Comparison of ENCODE assay signal across 10 mouse cellular contexts in the genomic region with DNA sequence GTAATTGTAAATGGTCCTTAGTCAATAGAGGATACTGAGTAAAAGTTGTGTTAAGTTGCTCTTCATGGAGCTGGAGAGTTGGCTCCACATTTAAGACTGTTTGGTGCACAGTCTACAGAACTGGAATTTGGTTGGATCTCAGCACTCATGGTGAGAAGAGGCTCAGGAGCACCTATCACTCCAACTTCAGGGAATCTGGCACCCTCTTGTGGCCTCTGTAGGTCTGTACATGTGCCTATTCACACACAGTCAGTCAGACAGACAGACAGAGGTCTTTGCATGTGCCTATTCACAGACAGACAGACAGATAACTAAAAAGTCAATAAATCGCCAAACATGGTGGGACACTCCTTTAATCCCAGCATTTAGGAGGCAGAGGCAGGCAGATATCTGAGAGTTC. TPM values are rescaled to one million over a fixed set of nuclear protein-coding genes. Genes with fewer than 3 reads are reported as not detected.
DNase-seq lines count a peak whose midpoint lies in the region; ATAC-seq and TF ChIP-seq lines count a peak whose summit lies in the region.
"Had no signal": no experiment of that assay in that cellular context is flagged by ENCODE, and none has a peak within 500 bp of the region (broad histone marks: within the 10 kb centered on the region; RNA-seq: fewer than 3 reads in every experiment).

No protein-coding gene starts in this region.

- 31% methylated on average over 1 of the region's 1 CpGs for WGBS in limb, embryonic 11.5 days
- WGBS in limb, embryonic 10.5 days = 37% methylated on average over 1 of the region's 1 CpGs
- WGBS in limb, embryonic 14.5 days = 41% methylated on average over 1 of the region's 1 CpGs

- peak; percentile 65 for DNase-seq in adrenal gland, postnatal 10 days
- no peak for DNase-seq in adrenal gland, adult 18-20 months (ENCODE audit: low spot score in 2 of 2)
- DNase-seq in limb, embryonic 11.5 days (ENCODE audit: low spot score) = peak; percentile 36
- DNase-seq in limb, embryonic 10.5 days (ENCODE audit: low spot score) = no peak
- DNase-seq in adrenal gland, postnatal 36 days = peak; percentile 62 to 68
- peak; percentile 12 for DNase-seq in limb, embryonic 14.5 days (ENCODE audit: low spot score)
- DNase-seq in thymus, postnatal 25 days = peak; percentile 63
- no peak for DNase-seq in right cerebral cortex, postnatal 4 days

- H3K4me2 ChIP-seq in limb, embryonic 11.5 days (ENCODE audit: low read depth, severe bottlenecking) = no peak overlapping the region
- no peak overlapping the region for H3K4me2 ChIP-seq in limb, embryonic 14.5 days (replicated peaks; ENCODE audit: low read depth, low read length, severe bottlenecking)
- H3K4me2 ChIP-seq: hindbrain, embryonic 15.5 days; neural tube, embryonic 13.5 days had no signal

- no peak overlapping the region for H3K4me3 ChIP-seq in limb, embryonic 11.5 days (ENCODE audit: low read depth, low read length)
- H3K4me3 ChIP-seq in limb, embryonic 10.5 days = no peak overlapping the region
- no peak overlapping the region for H3K4me3 ChIP-seq in limb, embryonic 14.5 days (replicated peaks; ENCODE audit: low read length)
- H3K4me3 ChIP-seq: hindbrain, embryonic 15.5 days; neural tube, embryonic 13.5 days had no signal

- no peaks in the 10 kb centered on the region for H3K9me3 ChIP-seq in limb, embryonic 11.5 days (ENCODE audit: control insufficient read depth, low read length)
- H3K9me3 ChIP-seq in limb, embryonic 10.5 days (replicated peaks) = no peaks in the 10 kb centered on the region
- no peaks in the 10 kb centered on the region; the same call in 1 of the 2 replicates for H3K9me3 ChIP-seq in limb, embryonic 14.5 days (ENCODE audit: control insufficient read depth, low read length)
- H3K9me3 ChIP-seq: hindbrain, embryonic 15.5 days; neural tube, embryonic 13.5 days had no signal

- no peak overlapping the region for H3K9ac ChIP-seq in limb, embryonic 11.5 days (ENCODE audit: low read length)
- no peak overlapping the region for H3K9ac ChIP-seq in limb, embryonic 14.5 days (ENCODE audit: low read depth, low read length, severe bottlenecking)
- H3K9ac ChIP-seq: hindbrain, embryonic 15.5 days; neural tube, embryonic 13.5 days had no signal

- no peak for ATAC-seq in limb, embryonic 11.5 days (ENCODE audit: insufficient number of reproducible peaks, low FRiP score, low TSS enrichment, low read depth)
- ATAC-seq in limb, embryonic 14.5 days (ENCODE audit: low FRiP score, low read depth) = no peak

- no peak overlapping the region for H3K27ac ChIP-seq in limb, embryonic 11.5 days (replicated peaks; ENCODE audit: low read depth, low read length)
- no peak overlapping the region for H3K27ac ChIP-seq in limb, embryonic 10.5 days
- no peak overlapping the region for H3K27ac ChIP-seq in limb, embryonic 14.5 days (replicated peaks; ENCODE audit: low read depth, low read length)
- H3K27ac ChIP-seq: hindbrain, embryonic 15.5 days; neural tube, embryonic 13.5 days had no signal

- H3K27me3 ChIP-seq in limb, embryonic 11.5 days (ENCODE audit: control insufficient read depth, insufficient read depth, low read length) = no peaks in the 10 kb centered on the region
- H3K27me3 ChIP-seq in limb, embryonic 10.5 days (ENCODE audit: low read depth, poor library complexity, severe bottlenecking) = no peaks in the 10 kb centered on the region; the same call in 1 of the 2 replicates
- no peaks in the 10 kb centered on the region for H3K27me3 ChIP-seq in limb, embryonic 14.5 days (ENCODE audit: control insufficient read depth, insufficient read depth, low read length)
- H3K27me3 ChIP-seq: hindbrain, embryonic 15.5 days; neural tube, embryonic 13.5 days had no signal

- H3K36me3 ChIP-seq in limb, embryonic 11.5 days (ENCODE audit: control insufficient read depth, insufficient read depth, low read length) = no peaks in the 10 kb centered on the region
- H3K36me3 ChIP-seq in limb, embryonic 10.5 days = no peaks in the 10 kb centered on the region
- no peaks in the 10 kb centered on the region for H3K36me3 ChIP-seq in limb, embryonic 14.5 days (ENCODE audit: control insufficient read depth, insufficient read depth, low read length)
- H3K36me3 ChIP-seq: hindbrain, embryonic 15.5 days; neural tube, embryonic 13.5 days had no signal

- H3K4me1 ChIP-seq in limb, embryonic 11.5 days (ENCODE audit: control insufficient read depth, insufficient read depth, low read length) = no peaks in the 10 kb centered on the region
- H3K4me1 ChIP-seq in limb, embryonic 10.5 days = no peaks in the 10 kb centered on the region
- no peaks in the 10 kb centered on the region for H3K4me1 ChIP-seq in limb, embryonic 14.5 days (ENCODE audit: control insufficient read depth, insufficient read depth, low read length)
- H3K4me1 ChIP-seq: hindbrain, embryonic 15.5 days; neural tube, embryonic 13.5 days had no signal

- TF ChIP-seq POLR2A in limb, embryonic 14.5 days (IDR thresholded peaks at IDR 0.05; ENCODE audit: borderline replicate concordance, extremely low read depth, insufficient read depth, insufficient read length) = no peak

RNA-seq across cellular contexts. Expression of gene Apol8, which starts 6.3 kb away (rescaled TPM):
- total RNA-seq in adrenal gland, postnatal 10 days (2021) = under 1 TPM; 0.39 to 0.88 TPM
- not detected for total RNA-seq in adrenal gland, adult 18-20 months (2021)
- polyA plus RNA-seq in limb, embryonic 11.5 days (2014; fragmentation: Nextera tagmentation; extraction: Ambion mirVana) = not detected in 2 replicates
- 0.20 TPM in 1 of 2 replicates, not detected in the other for polyA plus RNA-seq in limb, embryonic 10.5 days (2016; fragmentation: Nextera tagmentation; extraction: Ambion mirVana)
- not detected for total RNA-seq in adrenal gland, postnatal 36 days (2021)
- polyA plus RNA-seq in limb, embryonic 14.5 days (2012; rRNA removed) = 0.14 and 0.19 TPM in 2 replicates
- polyA plus RNA-seq in limb, embryonic 14.5 days (2014; fragmentation: Nextera tagmentation; extraction: Ambion mirVana) = not detected in 2 replicates
- polyA plus RNA-seq: neural tube, embryonic 13.5 days had no signal

RNA-seq across cellular contexts. Expression of gene Apol9b, which starts 21.6 kb away (rescaled TPM):
- total RNA-seq in adrenal gland, postnatal 10 days (2021) = under 1 TPM; 0.30 to 0.42 TPM
- 1 to 10 TPM in 1 of 2 experiments, under 1 TPM in 1; 0.66 to 1.6 TPM for total RNA-seq in adrenal gland, adult 18-20 months (2021)
- not detected in 2 replicates for polyA plus RNA-seq in limb, embryonic 11.5 days (2014; fragmentation: Nextera tagmentation; extraction: Ambion mirVana)
- polyA plus RNA-seq in limb, embryonic 10.5 days (2016; fragmentation: Nextera tagmentation; extraction: Ambion mirVana) = not detected in 2 replicates
- total RNA-seq in adrenal gland, postnatal 36 days (2021) = 1 to 10 TPM; 1.1 to 1.2 TPM
- polyA plus RNA-seq in limb, embryonic 14.5 days (2012; rRNA removed) = 0.09 and 0.22 TPM in 2 replicates
- 0.12 TPM in 1 of 2 replicates, not detected in the other for polyA plus RNA-seq in limb, embryonic 14.5 days (2014; fragmentation: Nextera tagmentation; extraction: Ambion mirVana)
- polyA plus RNA-seq: hindbrain, embryonic 15.5 days had no signal

RNA-seq across cellular contexts. Expression of gene Apol7e, which starts 51.8 kb away (rescaled TPM):
- total RNA-seq in adrenal gland, postnatal 10 days (2021) = under 1 TPM; 0.18 to 0.48 TPM
- total RNA-seq in adrenal gland, adult 18-20 months (2021) = under 1 TPM in 1 of 2 experiments, not detected in 1; 0.19 TPM
- polyA plus RNA-seq in limb, embryonic 11.5 days (2014; fragmentation: Nextera tagmentation; extraction: Ambion mirVana) = not detected in 2 replicates
- not detected in 2 replicates for polyA plus RNA-seq in limb, embryonic 10.5 days (2016; fragmentation: Nextera tagmentation; extraction: Ambion mirVana)
- not detected for total RNA-seq in adrenal gland, postnatal 36 days (2021)
- polyA plus RNA-seq in limb, embryonic 14.5 days (2012; rRNA removed) = 0.16 and 0.27 TPM in 2 replicates
- polyA plus RNA-seq in limb, embryonic 14.5 days (2014; fragmentation: Nextera tagmentation; extraction: Ambion mirVana) = 0.22 TPM in 1 of 2 replicates, not detected in the other
- polyA plus RNA-seq: hindbrain, embryonic 15.5 days had no signal

Comparison
In these comparisons a context has a peak if more than half of its experiments do, and no peak if none do; other contexts are left out.
1. DNase-seq: peak in adrenal gland, postnatal 10 days (single experiment), limb, embryonic 11.5 days (single experiment), adrenal gland, postnatal 36 days (2 of 2), limb, embryonic 14.5 days (single experiment) and thymus, postnatal 25 days (single experiment); none in adrenal gland, adult 18-20 months (0 of 2), limb, embryonic 10.5 days (single experiment) and right cerebral cortex, postnatal 4 days (single experiment).